Mouse (Mus musculus) heart, postnatal 0 days (tissue): ENCODE measurements at regions not wholly inside any gene's neighbourhood (a gene's known extent, or its start where the extent isn't known, plus 50 kb on each side); places are given as distances from the start of the nearest gene placed in this dataset.

Experiments used
- CTCF ChIP-seq: IDR thresholded peaks from 2 replicates; pipeline ENCODE4 v1.5.1; 2016; ENCODE audit warnings: antibody characterized with exemption, control low read depth, low read depth
- EP300 ChIP-seq: IDR thresholded peaks from 2 replicates; pipeline ENCODE4 v1.6.1; 2016; ENCODE audit warnings: antibody characterized with exemption, low read depth

DNA sequence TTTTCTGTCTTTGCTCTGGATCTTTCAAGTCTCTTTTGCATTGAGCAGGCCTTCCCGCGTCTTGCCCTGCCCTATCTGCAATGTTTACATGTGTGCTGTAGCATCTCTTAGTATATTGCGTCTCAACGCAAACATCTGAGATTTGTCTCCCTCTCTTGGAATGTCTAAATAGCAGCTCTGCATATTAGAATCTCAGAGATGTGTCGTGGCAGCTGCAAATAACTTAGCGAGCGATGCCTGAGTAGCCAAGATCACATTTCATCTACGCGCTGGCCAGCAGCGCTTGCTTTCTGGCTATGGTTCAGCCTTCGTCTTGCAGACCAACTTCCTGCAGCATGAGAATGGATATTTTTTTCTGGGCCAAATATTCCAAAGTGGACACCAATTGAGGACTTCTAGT lies 72.3 kb upstream of the Lyplal1 start:
- TF ChIP-seq CTCF (no peak), EP300 (no peak)
